Mouse (Mus musculus): ENCODE results near the gene Fignl2. TPM values are rescaled to one million over a fixed set of nuclear protein-coding genes. Genes with fewer than 3 reads are reported as not detected.

Gene Fignl2
- polyA plus RNA-seq, 1 experiment from 2014 or later: not detected

DNA sequence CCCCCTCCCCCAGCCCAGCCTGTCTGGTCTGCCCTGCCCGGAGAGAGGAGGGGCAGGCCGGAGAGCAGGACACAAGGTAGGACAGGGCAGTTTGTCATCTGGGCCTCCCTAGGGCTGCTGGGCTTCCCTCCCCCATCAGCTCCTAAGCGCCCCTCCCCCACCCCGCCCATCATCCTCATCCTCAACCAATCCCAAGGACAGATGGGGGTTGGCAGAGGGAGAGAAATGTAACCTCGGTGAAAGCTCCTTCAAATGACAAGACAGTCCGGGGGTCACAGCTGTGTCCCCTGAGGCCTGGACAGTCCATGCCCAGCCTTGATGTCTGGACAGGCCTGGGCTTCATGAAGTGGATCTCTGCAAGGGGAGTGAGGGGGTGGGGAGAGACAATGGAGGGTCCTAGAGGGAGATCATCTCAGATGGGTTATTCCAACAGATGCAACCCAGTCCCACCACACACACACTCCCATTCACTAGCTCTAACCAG, 12.0 kb downstream of the Fignl2 start:
- WGBS: 13% methylated on average over 5 of the region's 6 CpGs
- ATAC-seq (peak; percentile 30; the same call in 1 of the 2 replicates), DNase-seq (ENCODE audit: low spot score) (no peak)
- Histone ChIP-seq H3K4me2 (ENCODE audit: low read length) (no peak overlapping the region), H3K9me3 (replicated peaks; ENCODE audit: control insufficient read depth, low read length) (no peaks in the 10 kb centered on the region), H3K4me3 (ENCODE audit: low read depth, low read length) (no peak overlapping the region), H3K9ac (ENCODE audit: low read length) (no peak overlapping the region), H3K4me1 (ENCODE audit: control insufficient read depth, insufficient read depth, low read length) (no peaks in the 10 kb centered on the region), H3K27me3 (replicated peaks; ENCODE audit: control insufficient read depth, insufficient read depth, low read length) (no peaks in the 10 kb centered on the region), H3K36me3 (ENCODE audit: control insufficient read depth, insufficient read depth, low read length) (no peaks in the 10 kb centered on the region), H3K27ac (ENCODE audit: low read depth, low read length) (no peak overlapping the region)

DNA sequence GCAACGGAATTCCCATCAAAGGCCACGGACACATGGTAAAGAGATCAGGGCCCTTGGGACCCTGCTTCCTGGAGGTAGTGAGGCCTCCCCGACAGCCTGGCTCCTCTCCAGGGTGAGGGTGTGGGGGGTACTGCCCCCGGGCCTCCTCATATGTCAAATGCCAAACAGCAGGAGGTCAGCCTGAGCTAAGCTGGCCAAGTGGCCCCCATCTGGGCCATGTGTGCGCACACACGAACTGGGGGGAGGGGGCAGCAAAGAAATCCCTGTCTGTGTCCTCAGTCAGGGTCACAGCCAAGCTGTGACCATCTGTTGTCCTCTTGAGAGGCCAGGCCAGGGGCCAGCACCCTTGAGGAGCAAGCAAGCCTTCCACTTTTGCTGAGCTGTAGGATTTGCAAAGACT, 13.3 kb downstream of the Fignl2 start:
- Histone ChIP-seq H3K36me3 (ENCODE audit: control insufficient read depth, insufficient read depth, low read length) (no peaks in the 10 kb centered on the region), H3K27ac (ENCODE audit: low read depth, low read length) (no peak overlapping the region), H3K9ac (ENCODE audit: low read length) (no peak overlapping the region), H3K27me3 (replicated peaks; ENCODE audit: control insufficient read depth, insufficient read depth, low read length) (no peaks in the 10 kb centered on the region), H3K9me3 (replicated peaks; ENCODE audit: control insufficient read depth, low read length) (no peaks in the 10 kb centered on the region), H3K4me2 (ENCODE audit: low read length) (no peak overlapping the region), H3K4me1 (ENCODE audit: control insufficient read depth, insufficient read depth, low read length) (peaks cover 2% of the 10 kb centered on the region), H3K4me3 (ENCODE audit: low read depth, low read length) (no peak overlapping the region)
- ATAC-seq (no peak), DNase-seq (ENCODE audit: low spot score) (no peak)
- 42% methylated on average over 6 of the region's 6 CpGs for WGBS

DNA sequence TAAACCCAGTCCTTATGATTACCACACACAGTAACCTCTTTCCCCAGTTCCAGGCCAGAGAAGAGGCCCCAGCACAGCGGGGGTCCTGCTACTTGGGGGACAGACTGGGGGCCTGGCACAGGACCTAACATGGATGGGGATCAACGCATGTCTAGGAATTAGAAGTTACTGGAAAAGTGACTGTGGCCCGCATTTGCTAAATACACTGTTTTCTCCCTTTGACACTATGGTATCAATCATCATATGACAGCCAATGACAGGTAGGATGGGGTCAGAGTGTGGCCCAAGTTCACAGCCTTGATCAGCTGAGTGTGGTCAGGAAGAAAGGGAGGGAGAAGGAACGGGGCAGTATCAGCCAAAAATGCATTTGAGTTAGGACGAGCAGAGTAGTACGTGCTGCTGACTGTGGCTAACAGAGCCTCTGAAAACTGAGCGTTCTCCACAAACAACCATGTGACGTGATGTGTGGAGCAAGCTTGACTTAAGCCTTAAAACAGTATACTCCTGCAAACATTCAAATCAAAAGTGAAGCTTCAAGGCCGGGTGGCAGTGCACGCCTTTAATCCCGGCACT, 18.0 kb downstream of the Fignl2 start:
- Histone ChIP-seq H3K9ac (ENCODE audit: low read length) (no peak overlapping the region), H3K4me3 (ENCODE audit: low read depth, low read length) (no peak overlapping the region), H3K27ac (ENCODE audit: low read depth, low read length) (no peak overlapping the region), H3K9me3 (replicated peaks; ENCODE audit: control insufficient read depth, low read length) (no peaks in the 10 kb centered on the region), H3K4me1 (ENCODE audit: control insufficient read depth, insufficient read depth, low read length) (peaks cover 8% of the 10 kb centered on the region), H3K36me3 (ENCODE audit: control insufficient read depth, insufficient read depth, low read length) (no peaks in the 10 kb centered on the region), H3K4me2 (ENCODE audit: low read length) (no peak overlapping the region), H3K27me3 (replicated peaks; ENCODE audit: control insufficient read depth, insufficient read depth, low read length) (peaks cover 3% of the 10 kb centered on the region; the same call in 1 of the 2 replicates)
- ATAC-seq (no peak), DNase-seq (ENCODE audit: low spot score) (no peak)
- WGBS: 44% methylated on average over 11 of the region's 11 CpGs

DNA sequence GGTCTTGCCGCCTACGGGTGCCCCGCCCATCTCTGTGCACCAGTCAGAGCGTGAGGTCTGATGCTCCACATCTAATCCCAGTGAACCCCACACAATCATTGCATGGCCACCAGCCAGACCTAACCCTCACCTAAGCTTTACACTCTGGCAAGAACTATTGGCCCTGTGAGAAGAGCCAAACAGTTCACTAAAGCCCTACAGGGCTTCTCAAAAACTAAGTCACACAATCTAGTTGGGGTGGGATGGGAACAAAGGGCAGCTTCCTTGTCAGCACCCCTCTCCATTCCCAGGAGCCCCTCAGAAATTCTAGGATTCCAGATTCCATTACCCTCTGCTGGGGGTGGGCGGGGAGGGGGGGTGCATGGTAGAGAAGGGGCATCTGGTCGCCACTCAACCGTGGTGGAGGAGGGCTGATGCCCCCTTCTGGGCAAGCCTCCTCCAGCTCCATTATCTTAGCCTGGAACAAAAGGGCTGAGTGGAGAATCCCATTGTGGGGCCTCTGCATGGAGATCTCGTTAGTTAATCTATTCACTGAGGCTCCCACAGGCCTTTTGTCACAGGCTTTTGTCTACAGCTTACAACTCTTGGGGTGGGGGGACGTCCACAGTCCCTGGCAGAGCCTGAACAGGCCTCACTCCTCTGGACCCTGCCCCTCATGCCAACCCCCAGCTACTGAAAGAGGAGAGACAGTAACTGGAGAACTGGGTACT, 18.6 kb downstream of the Fignl2 start:
- no peak overlapping the region for H3K9ac ChIP-seq (ENCODE audit: low read length)
- WGBS: 12% methylated on average over 9 of the region's 9 CpGs
- H3K4me1 ChIP-seq (ENCODE audit: control insufficient read depth, insufficient read depth, low read length): peaks cover 8% of the 10 kb centered on the region
- H3K36me3 ChIP-seq (ENCODE audit: control insufficient read depth, insufficient read depth, low read length): no peaks in the 10 kb centered on the region
- no peak overlapping the region for H3K27ac ChIP-seq (ENCODE audit: low read depth, low read length)
- ATAC-seq: no peak
- H3K27me3 ChIP-seq (replicated peaks; ENCODE audit: control insufficient read depth, insufficient read depth, low read length): peaks cover 7% of the 10 kb centered on the region
- no peak overlapping the region for H3K4me2 ChIP-seq (ENCODE audit: low read length)
- no peaks in the 10 kb centered on the region for H3K9me3 ChIP-seq (replicated peaks; ENCODE audit: control insufficient read depth, low read length)
- H3K4me3 ChIP-seq (ENCODE audit: low read depth, low read length): no peak overlapping the region
- DNase-seq (ENCODE audit: low spot score): no peak

DNA sequence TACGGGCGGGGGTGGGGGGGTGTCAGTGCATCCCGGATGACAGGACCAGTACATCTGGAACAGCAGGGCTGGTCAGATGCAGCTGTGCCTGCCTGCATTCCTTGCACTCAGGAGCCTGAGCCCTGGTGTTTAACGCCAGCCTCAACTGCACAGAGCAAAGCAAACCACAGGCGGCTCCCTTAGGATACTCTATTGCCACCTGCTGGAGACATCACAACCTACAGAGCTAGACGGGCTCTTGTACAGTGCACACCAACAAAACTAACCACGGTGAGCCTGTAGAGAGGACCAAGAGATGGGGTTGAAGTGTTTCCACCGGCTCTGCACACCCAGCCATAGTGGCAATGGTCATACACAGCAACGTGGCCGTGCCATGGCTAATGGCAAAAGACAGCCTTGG, 22.1 kb downstream of the Fignl2 start:
- peaks cover 8% of the 10 kb centered on the region for H3K4me1 ChIP-seq (ENCODE audit: control insufficient read depth, insufficient read depth, low read length)
- no peak overlapping the region for H3K4me2 ChIP-seq (ENCODE audit: low read length)
- peaks cover 38% of the 10 kb centered on the region for H3K27me3 ChIP-seq (replicated peaks; ENCODE audit: control insufficient read depth, insufficient read depth, low read length)
- H3K4me3 ChIP-seq (ENCODE audit: low read depth, low read length): no peak overlapping the region
- peak; percentile 66 for ATAC-seq
- H3K36me3 ChIP-seq (ENCODE audit: control insufficient read depth, insufficient read depth, low read length): no peaks in the 10 kb centered on the region
- H3K27ac ChIP-seq (ENCODE audit: low read depth, low read length): no peak overlapping the region
- no peak overlapping the region for H3K9ac ChIP-seq (ENCODE audit: low read length)
- 45% methylated on average over 10 of the region's 10 CpGs for WGBS
- DNase-seq (ENCODE audit: low spot score): peak; percentile 82
- no peaks in the 10 kb centered on the region for H3K9me3 ChIP-seq (replicated peaks; ENCODE audit: control insufficient read depth, low read length)

DNA sequence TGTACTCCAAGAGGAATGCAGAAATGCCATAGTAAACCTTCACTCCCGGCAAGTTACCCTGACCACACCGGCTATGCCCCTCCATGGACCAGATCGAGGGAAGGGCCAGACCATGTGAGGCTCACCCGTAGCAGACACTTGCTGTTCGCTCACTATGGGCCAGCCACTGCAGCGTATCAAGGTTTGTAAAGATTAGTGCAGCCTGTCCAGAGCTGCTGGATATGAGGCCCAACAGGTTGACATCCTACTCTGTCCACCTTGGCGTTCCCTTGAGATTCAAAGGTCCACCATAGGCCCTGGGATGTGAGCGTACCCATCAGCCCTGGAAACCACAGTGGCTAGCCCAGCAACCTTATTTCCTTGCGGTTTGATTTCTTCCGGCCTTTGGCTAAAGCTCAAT, 23.8 kb downstream of the Fignl2 start:
- no peaks in the 10 kb centered on the region for H3K9me3 ChIP-seq (replicated peaks; ENCODE audit: control insufficient read depth, low read length)
- H3K9ac ChIP-seq (ENCODE audit: low read length): no peak overlapping the region
- ATAC-seq (no peak), DNase-seq (ENCODE audit: low spot score) (no peak)
- H3K27me3 ChIP-seq (replicated peaks; ENCODE audit: control insufficient read depth, insufficient read depth, low read length): peaks cover 39% of the 10 kb centered on the region
- no peak overlapping the region for H3K27ac ChIP-seq (ENCODE audit: low read depth, low read length)
- no peaks in the 10 kb centered on the region for H3K36me3 ChIP-seq (ENCODE audit: control insufficient read depth, insufficient read depth, low read length)
- 79% methylated on average over 10 of the region's 10 CpGs for WGBS
- peaks cover 2% of the 10 kb centered on the region; the same call in 1 of the 2 replicates for H3K4me1 ChIP-seq (ENCODE audit: control insufficient read depth, insufficient read depth, low read length)
- no peak overlapping the region for H3K4me3 ChIP-seq (ENCODE audit: low read depth, low read length)
- H3K4me2 ChIP-seq (ENCODE audit: low read length): no peak overlapping the region

DNA sequence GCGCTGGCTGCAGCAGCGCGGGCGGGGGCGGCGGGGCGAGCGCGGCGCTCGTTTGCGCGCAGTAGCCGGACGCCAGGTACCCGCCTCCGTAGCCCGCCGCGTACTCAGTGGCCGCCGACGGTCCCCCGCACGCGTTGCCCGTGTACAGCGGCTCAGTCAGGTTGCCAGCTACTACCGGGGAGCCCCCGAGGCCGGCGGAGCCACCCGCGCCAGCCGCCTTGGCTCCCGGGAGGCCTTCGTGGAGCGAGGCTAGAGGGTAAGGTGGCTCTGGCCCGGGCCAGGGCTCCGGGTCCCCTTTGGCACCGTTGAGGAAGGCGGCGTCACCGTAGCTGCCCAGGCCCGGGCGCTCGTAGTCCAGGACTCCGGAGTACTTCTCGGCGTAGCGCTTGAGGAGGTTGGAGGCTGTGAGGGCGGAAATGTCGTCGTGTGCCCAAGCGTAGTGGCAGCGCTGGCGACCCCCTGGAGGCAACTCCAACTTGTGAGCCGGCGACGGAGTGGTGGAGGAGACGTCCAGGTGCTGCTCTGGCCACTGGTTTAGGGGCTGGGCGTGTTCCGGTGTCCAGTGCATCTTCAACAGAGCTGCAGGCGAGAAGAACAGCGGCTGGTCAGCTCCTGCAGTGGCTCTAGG, 24.4 kb downstream of the Fignl2 start:
- Histone ChIP-seq H3K9me3 (replicated peaks; ENCODE audit: control insufficient read depth, low read length) (no peaks in the 10 kb centered on the region), H3K9ac (ENCODE audit: low read length) (peak overlapping the region; percentile 21), H3K4me1 (ENCODE audit: control insufficient read depth, insufficient read depth, low read length) (no peaks in the 10 kb centered on the region), H3K27ac (ENCODE audit: low read depth, low read length) (no peak overlapping the region), H3K4me3 (ENCODE audit: low read depth, low read length) (peak overlapping the region; percentile 28), H3K36me3 (ENCODE audit: control insufficient read depth, insufficient read depth, low read length) (no peaks in the 10 kb centered on the region), H3K4me2 (ENCODE audit: low read length) (peak overlapping the region; percentile 54), H3K27me3 (replicated peaks; ENCODE audit: control insufficient read depth, insufficient read depth, low read length) (peaks cover 42% of the 10 kb centered on the region)
- ATAC-seq (no peak), DNase-seq (ENCODE audit: low spot score) (no peak)
- 9% methylated on average over 48 of the region's 65 CpGs for WGBS

DNA sequence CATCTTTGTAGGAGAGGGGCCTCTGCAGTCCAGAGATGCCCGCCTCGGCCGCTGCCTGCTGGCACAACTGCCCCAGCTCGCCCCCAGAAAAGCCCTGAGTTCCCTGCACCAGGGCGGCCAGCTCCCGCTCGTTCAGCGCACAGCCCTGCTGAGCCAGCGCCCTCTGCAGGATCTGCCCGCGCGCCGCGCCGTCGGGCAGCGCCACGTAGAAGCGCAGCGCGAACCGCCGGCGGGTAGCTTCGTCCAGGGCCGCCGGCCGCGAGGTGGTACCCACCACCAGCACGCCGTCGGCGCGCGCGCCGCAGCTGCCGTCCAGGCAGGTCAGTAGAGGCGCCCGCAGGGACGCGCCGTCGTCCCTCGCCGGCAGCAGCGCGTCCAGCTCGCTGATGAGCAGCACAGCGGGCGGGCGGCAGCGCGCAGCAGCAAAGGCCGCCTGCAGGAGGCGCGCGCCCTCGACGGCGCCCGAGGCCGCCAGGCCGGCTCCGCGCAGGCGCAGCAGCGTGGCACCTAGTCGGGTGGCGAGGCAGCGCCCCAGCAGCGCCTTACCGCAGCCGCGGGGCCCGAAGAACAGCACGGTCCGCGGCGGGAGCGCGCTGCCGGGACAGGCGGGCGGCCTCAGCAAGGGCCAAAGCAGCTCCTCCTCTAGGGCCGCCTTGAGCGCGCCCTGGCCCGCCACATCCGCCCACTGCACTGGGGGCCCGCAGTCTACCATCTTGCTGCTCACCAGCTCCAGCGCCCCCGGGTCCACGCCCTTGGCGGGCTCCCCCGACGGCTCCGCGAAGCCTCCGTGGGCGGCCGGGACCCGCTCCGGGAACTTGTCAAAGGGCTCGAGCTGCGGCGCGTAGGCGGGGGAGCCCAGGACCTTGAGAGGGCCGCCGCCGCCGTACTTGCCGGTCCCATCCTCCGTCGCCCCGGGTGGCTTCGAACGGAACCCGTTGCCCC, 25.5 kb downstream of the Fignl2 start:
- Histone ChIP-seq H3K9ac (ENCODE audit: low read length) (peak overlapping the region; percentile 21; the same call in 1 of the 2 replicates), H3K27me3 (replicated peaks; ENCODE audit: control insufficient read depth, insufficient read depth, low read length) (peaks cover 52% of the 10 kb centered on the region), H3K36me3 (ENCODE audit: control insufficient read depth, insufficient read depth, low read length) (no peaks in the 10 kb centered on the region), H3K4me3 (ENCODE audit: low read depth, low read length) (peak overlapping the region; percentile 28), H3K27ac (ENCODE audit: low read depth, low read length) (no peak overlapping the region), H3K4me1 (ENCODE audit: control insufficient read depth, insufficient read depth, low read length) (no peaks in the 10 kb centered on the region), H3K4me2 (ENCODE audit: low read length) (peak overlapping the region; percentile 54), H3K9me3 (replicated peaks; ENCODE audit: control insufficient read depth, low read length) (no peaks in the 10 kb centered on the region)
- WGBS: 14% methylated on average over 108 of the region's 120 CpGs
- ATAC-seq (peak; percentile 41), DNase-seq (ENCODE audit: low spot score) (peak; percentile 55)
